In the genomic region with DNA sequence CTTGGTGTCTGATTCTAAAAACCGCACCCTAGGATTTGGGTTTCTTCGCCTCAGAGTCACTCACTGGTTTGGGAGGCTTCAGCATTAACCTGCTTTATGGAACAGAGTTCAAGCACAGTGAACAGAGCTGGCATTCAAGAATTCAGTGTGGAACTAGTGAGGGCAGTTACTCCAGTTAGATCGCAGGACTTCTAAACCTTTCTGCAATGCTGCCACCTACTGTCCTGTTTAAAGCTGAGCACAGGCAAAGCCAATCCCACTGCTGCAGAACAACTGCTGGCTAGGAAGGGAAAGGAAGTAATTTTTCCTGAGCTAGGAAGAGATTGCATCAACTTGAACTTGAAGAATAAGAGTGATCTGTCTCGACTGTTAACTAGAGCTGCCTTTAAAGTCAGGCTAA, we compare ENCODE assay signal across 7 mouse cellular contexts.
A peak's percentile ranks its signal among the peaks of the same experiment; 100 is the strongest.
DNase-seq lines count a peak whose midpoint lies in the region; ATAC-seq and TF ChIP-seq lines count a peak whose summit lies in the region.

No protein-coding gene starts in this region.

- no peaks in the 10 kb centered on the region for H3K4me1 ChIP-seq in MEL (ENCODE audit: control insufficient read depth in 1 of 2, insufficient read depth in 2 of 2, low read length in 2 of 2)
- H3K4me1 ChIP-seq in embryonic facial prominence, embryonic 14.5 days (ENCODE audit: control insufficient read depth, insufficient read depth, low read length), result no peaks in the 10 kb centered on the region
- H3K4me1 ChIP-seq in hindbrain, embryonic 15.5 days (replicated peaks), result no peaks in the 10 kb centered on the region
- H3K4me1 ChIP-seq in stomach, embryonic 14.5 days (ENCODE audit: control insufficient read depth, insufficient read depth, low read length), result peaks cover 5% of the 10 kb centered on the region; the same call in 1 of the 2 replicates

- peak; percentile 72; the same call in 1 of the 2 replicates for ATAC-seq in embryonic facial prominence, embryonic 14.5 days (ENCODE audit: low read depth)
- peak; percentile 91 for ATAC-seq in hindbrain, embryonic 15.5 days (ENCODE audit: low FRiP score, low read depth)
- ATAC-seq in megakaryocyte progenitor cell, adult 5-6 weeks (replicated peaks; ENCODE audit: poor library complexity), result peak; percentile 90
- peak; percentile 85; the same call in 1 of the 2 replicates for ATAC-seq in stomach, embryonic 14.5 days (ENCODE audit: insufficient number of reproducible peaks, insufficient read depth, low FRiP score, low read depth)

- no peaks in the 10 kb centered on the region for H3K79me2 ChIP-seq in MEL (ENCODE audit: control insufficient read depth, insufficient read depth, low read length, poor library complexity)

- H3K9ac ChIP-seq in MEL (ENCODE audit: control insufficient read depth, low read depth, low read length, poor library complexity, severe bottlenecking), result no peak overlapping the region
- no peak overlapping the region for H3K9ac ChIP-seq in embryonic facial prominence, embryonic 14.5 days (ENCODE audit: low read depth, low read length)
- no peak overlapping the region for H3K9ac ChIP-seq in hindbrain, embryonic 15.5 days
- no peak overlapping the region for H3K9ac ChIP-seq in stomach, embryonic 14.5 days (replicated peaks; ENCODE audit: low read depth, low read length)

- peak; percentile 62 to 82 (median 76) for TF ChIP-seq CTCF in MEL (IDR thresholded peaks at IDR 0.05 in 2 of 3, conservative IDR thresholded peaks at IDR 0.05 in 1 of 3; ENCODE audit: control insufficient read depth in 1 of 3, insufficient read depth in 1 of 3, low read depth in 2 of 3, low read length in 3 of 3, poor library complexity in 1 of 3, severe bottlenecking in 1 of 3)

- H3K9me3 ChIP-seq in MEL (replicated peaks; ENCODE audit: insufficient read depth, low read length), result no peaks in the 10 kb centered on the region
- no peaks in the 10 kb centered on the region for H3K9me3 ChIP-seq in embryonic facial prominence, embryonic 14.5 days (ENCODE audit: control insufficient read depth, low read length)
- H3K9me3 ChIP-seq in hindbrain, embryonic 15.5 days, result no peaks in the 10 kb centered on the region
- H3K9me3 ChIP-seq in stomach, embryonic 14.5 days (ENCODE audit: control insufficient read depth, low read depth, low read length), result no peaks in the 10 kb centered on the region

- no peaks in the 10 kb centered on the region for H3K36me3 ChIP-seq in MEL (ENCODE audit: control insufficient read depth in 1 of 2, insufficient read depth in 2 of 2, low read length in 2 of 2)
- no peaks in the 10 kb centered on the region for H3K36me3 ChIP-seq in embryonic facial prominence, embryonic 14.5 days (ENCODE audit: control insufficient read depth, insufficient read depth, low read length)
- H3K36me3 ChIP-seq in hindbrain, embryonic 15.5 days, result no peaks in the 10 kb centered on the region
- H3K36me3 ChIP-seq in stomach, embryonic 14.5 days (ENCODE audit: control insufficient read depth, insufficient read depth, low read length), result no peaks in the 10 kb centered on the region

- DNase-seq in MEL (ENCODE audit: low read depth, low spot score), result peak; percentile 78
- DNase-seq in adrenal gland, postnatal 14 days, result peak; percentile 53
- DNase-seq in embryonic facial prominence, embryonic 14.5 days (ENCODE audit: low spot score), result peak; percentile 91
- peak; percentile 45 to 60 for DNase-seq in layer of hippocampus, postnatal 10 days (ENCODE audit: low spot score in 2 of 2)

- WGBS in embryonic facial prominence, embryonic 14.5 days, result 27% methylated on average over 4 of the region's 4 CpGs
- 27% methylated on average over 4 of the region's 4 CpGs for WGBS in hindbrain, embryonic 15.5 days
- 26% methylated on average over 4 of the region's 4 CpGs for WGBS in stomach, embryonic 14.5 days

- H3K4me3 ChIP-seq in MEL (ENCODE audit: control insufficient read depth in 1 of 2, insufficient read depth in 1 of 2, low read depth in 2 of 2, low read length in 2 of 2), result no peak overlapping the region
- no peak overlapping the region for H3K4me3 ChIP-seq in embryonic facial prominence, embryonic 14.5 days (ENCODE audit: low read depth, low read length)
- H3K4me3 ChIP-seq in hindbrain, embryonic 15.5 days, result no peak overlapping the region
- H3K4me3 ChIP-seq in stomach, embryonic 14.5 days (ENCODE audit: low read depth, low read length), result no peak overlapping the region

- no peaks in the 10 kb centered on the region; a peak in 1 of 4 replicates for H3K27me3 ChIP-seq in MEL (ENCODE audit: control insufficient read depth in 1 of 2, insufficient read depth in 2 of 2, low read length in 2 of 2)
- H3K27me3 ChIP-seq in embryonic facial prominence, embryonic 14.5 days (replicated peaks; ENCODE audit: control insufficient read depth, insufficient read depth, low read length), result no peaks in the 10 kb centered on the region
- H3K27me3 ChIP-seq in hindbrain, embryonic 15.5 days, result no peaks in the 10 kb centered on the region
- H3K27me3 ChIP-seq in stomach, embryonic 14.5 days (ENCODE audit: control insufficient read depth, insufficient read depth, low read length), result no peaks in the 10 kb centered on the region

- no peak overlapping the region for H3K27ac ChIP-seq in MEL (ENCODE audit: control insufficient read depth, low read depth, low read length)
- H3K27ac ChIP-seq in embryonic facial prominence, embryonic 14.5 days (replicated peaks; ENCODE audit: low read depth, low read length), result no peak overlapping the region
- H3K27ac ChIP-seq in hindbrain, embryonic 15.5 days (replicated peaks), result no peak overlapping the region
- no peak overlapping the region for H3K27ac ChIP-seq in stomach, embryonic 14.5 days (ENCODE audit: low read length)

- H3K4me2 ChIP-seq in embryonic facial prominence, embryonic 14.5 days (ENCODE audit: low read depth, low read length), result no peak overlapping the region
- no peak overlapping the region for H3K4me2 ChIP-seq in hindbrain, embryonic 15.5 days
- H3K4me2 ChIP-seq in stomach, embryonic 14.5 days (replicated peaks; ENCODE audit: low read depth, low read length), result no peak overlapping the region

- no peak for TF ChIP-seq EP300 in MEL (IDR thresholded peaks at IDR 0.05; ENCODE audit: low read depth in 1 of 2, low read length in 2 of 2)

- no peak for TF ChIP-seq POLR2A in MEL (IDR thresholded peaks at IDR 0.05; ENCODE audit: control insufficient read depth in 1 of 2, insufficient read depth in 1 of 2, low read depth in 1 of 2, low read length in 2 of 2, poor library complexity in 1 of 2)

- TF ChIP-seq RAD21 in MEL (IDR thresholded peaks at IDR 0.05; ENCODE audit: low read depth, low read length), result peak; percentile 88

TF ChIP-seq in MEL, 35 proteins besides CTCF, POLR2A, EP300 and RAD21:
- TF ChIP-seq ETS1 (IDR thresholded peaks at IDR 0.05; ENCODE audit: low read depth, low read length), result no peak
- peak; percentile 86 for TF ChIP-seq ZC3H11A (IDR thresholded peaks at IDR 0.05; ENCODE audit: low read depth, low read length)
- TF ChIP-seq MYB (IDR thresholded peaks at IDR 0.05; ENCODE audit: low read depth, low read length), result no peak
- peak; percentile 90 for TF ChIP-seq SMC3 (IDR thresholded peaks at IDR 0.05; ENCODE audit: low read depth, low read length)
- no peak for TF ChIP-seq CHD2 (IDR thresholded peaks at IDR 0.05; ENCODE audit: low read length)
